Mouse (Mus musculus): ENCODE data around the gene Tmprss7.

GRCm38 (mm10) chr16:45659596-45659995, 33.9 kb downstream of the Tmprss7 start:
- TF ChIP-seq CTCF (IDR thresholded peaks at IDR 0.05): no peak
- TF ChIP-seq EP300 (IDR thresholded peaks at IDR 0.05; ENCODE audit: insufficient read depth, low read depth, low read length): no peak
- no peak for TF ChIP-seq POLR2A (IDR thresholded peaks at IDR 0.05; ENCODE audit: insufficient read depth, low read depth, low read length)
